In the genomic region with DNA sequence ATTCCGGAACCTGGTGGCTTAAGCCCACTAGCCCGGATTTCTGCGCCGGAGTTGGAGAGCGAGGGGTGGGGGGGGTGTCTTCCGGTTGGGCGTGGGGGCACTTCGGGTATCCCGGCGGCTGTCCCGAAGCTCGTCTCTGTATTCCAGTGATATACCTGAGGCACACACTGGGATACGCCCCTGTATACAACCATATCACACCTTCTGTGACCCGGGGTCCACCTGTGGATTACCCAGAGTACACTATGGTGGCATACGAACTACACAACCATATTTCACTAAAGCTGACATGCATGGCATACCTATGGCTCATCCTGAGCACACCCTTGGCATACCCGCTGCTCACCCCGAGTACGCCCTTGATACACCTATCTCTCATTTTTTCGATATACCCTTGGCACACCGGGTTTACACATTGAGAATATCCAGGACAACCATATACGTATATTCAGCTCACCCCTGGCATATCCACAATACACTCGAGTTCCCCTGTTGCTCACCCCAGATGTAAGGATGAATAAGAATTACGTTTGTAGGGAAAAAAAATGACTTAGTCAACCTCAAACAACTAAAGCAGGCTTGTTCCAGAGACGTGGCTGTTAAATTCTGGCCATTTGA, we compare ENCODE assay signal across 8 mouse cellular contexts. TPM values are rescaled to one million over a fixed set of nuclear protein-coding genes. Genes with fewer than 3 reads are reported as not detected.
DNase-seq lines count a peak whose midpoint lies in the region; ATAC-seq lines count a peak whose summit lies in the region.

No protein-coding gene starts in this region.

- no peaks in the 10 kb centered on the region for H3K27me3 ChIP-seq in limb, embryonic 11.5 days (ENCODE audit: control insufficient read depth, insufficient read depth, low read length)
- no peaks in the 10 kb centered on the region for H3K27me3 ChIP-seq in stomach, embryonic 16.5 days (ENCODE audit: control insufficient read depth, insufficient read depth, low read length)

- H3K4me1 ChIP-seq in limb, embryonic 11.5 days (ENCODE audit: control insufficient read depth, insufficient read depth, low read length), result peaks cover 12% of the 10 kb centered on the region
- H3K4me1 ChIP-seq in stomach, embryonic 16.5 days (ENCODE audit: control insufficient read depth, insufficient read depth, low read length), result peaks cover 22% of the 10 kb centered on the region

- H3K27ac ChIP-seq in limb, embryonic 11.5 days (replicated peaks; ENCODE audit: low read depth, low read length), result peak overlapping the region; percentile 96
- peak overlapping the region; percentile 100 for H3K27ac ChIP-seq in stomach, embryonic 16.5 days (ENCODE audit: low read length)

- DNase-seq in embryo, embryonic 10 days (ENCODE audit: low spot score), result peak; percentile 12
- DNase-seq in embryo, embryonic 10.5 days (ENCODE audit: low spot score), result no peak
- peak; percentile 26 for DNase-seq in spleen, adult 12 weeks (ENCODE audit: low spot score)
- DNase-seq in spleen, postnatal 36 days (ENCODE audit: low spot score in 2 of 2), result no peak
- no peak for DNase-seq in limb, embryonic 11.5 days (ENCODE audit: low spot score)
- no peak for DNase-seq in urinary bladder, postnatal 14 days (ENCODE audit: low spot score)
- DNase-seq in frontal cortex, postnatal 25 days (ENCODE audit: low spot score in 2 of 2), result no peak

- H3K4me3 ChIP-seq in limb, embryonic 11.5 days (ENCODE audit: low read depth, low read length), result peak overlapping the region; percentile 60
- H3K4me3 ChIP-seq in stomach, embryonic 16.5 days (replicated peaks; ENCODE audit: low read length), result peak overlapping the region; percentile 74

- ATAC-seq in limb, embryonic 11.5 days (ENCODE audit: insufficient number of reproducible peaks, low FRiP score, low TSS enrichment, low read depth), result peak; percentile 33
- peak; percentile 0; the same call in 1 of the 2 replicates for ATAC-seq in stomach, embryonic 16.5 days (ENCODE audit: insufficient read depth, low FRiP score)

- H3K4me2 ChIP-seq in limb, embryonic 11.5 days (ENCODE audit: low read depth, severe bottlenecking), result peak overlapping the region; percentile 47
- peak overlapping the region; percentile 89 for H3K4me2 ChIP-seq in stomach, embryonic 16.5 days (ENCODE audit: low read depth, low read length)

- peak overlapping the region; percentile 93 for H3K9ac ChIP-seq in limb, embryonic 11.5 days (ENCODE audit: low read length)
- H3K9ac ChIP-seq in stomach, embryonic 16.5 days (ENCODE audit: low read length), result peak overlapping the region; percentile 99

- H3K36me3 ChIP-seq in limb, embryonic 11.5 days (ENCODE audit: control insufficient read depth, insufficient read depth, low read length), result peaks cover 2% of the 10 kb centered on the region; the same call in 1 of the 2 replicates
- H3K36me3 ChIP-seq in stomach, embryonic 16.5 days (ENCODE audit: control insufficient read depth, insufficient read depth, low read length), result 0 out of 2 replicates have a peak, but pooled peaks cover 5% of the 10 kb centered on the region

- WGBS in limb, embryonic 11.5 days, result 19% methylated on average over 24 of the region's 24 CpGs
- WGBS in stomach, embryonic 16.5 days, result 11% methylated on average over 24 of the region's 24 CpGs

- no peaks in the 10 kb centered on the region for H3K9me3 ChIP-seq in limb, embryonic 11.5 days (ENCODE audit: control insufficient read depth, low read length)
- H3K9me3 ChIP-seq in stomach, embryonic 16.5 days (replicated peaks; ENCODE audit: control insufficient read depth, low read length), result no peaks in the 10 kb centered on the region

RNA-seq across cellular contexts. Expression of gene Tmem80, which starts 0.9 kb away (rescaled TPM):
- polyA plus RNA-seq in limb, embryonic 11.5 days (2014; fragmentation: Nextera tagmentation; extraction: Ambion mirVana), result 29.5 and 30.2 TPM in 2 replicates
- 35.9 and 36.5 TPM in 2 replicates for polyA plus RNA-seq in stomach, embryonic 16.5 days (2015; fragmentation: Nextera tagmentation; extraction: Ambion mirVana)

RNA-seq across cellular contexts. Expression of gene Deaf1, which starts 1.0 kb away (rescaled TPM):
- polyA plus RNA-seq in limb, embryonic 11.5 days (2014; fragmentation: Nextera tagmentation; extraction: Ambion mirVana), result 59.3 and 64.6 TPM in 2 replicates
- 61.3 and 64.3 TPM in 2 replicates for polyA plus RNA-seq in stomach, embryonic 16.5 days (2015; fragmentation: Nextera tagmentation; extraction: Ambion mirVana)

RNA-seq across cellular contexts. Expression of gene Eps8l2, which starts 10.2 kb away (rescaled TPM):
- 2.6 and 2.8 TPM in 2 replicates for polyA plus RNA-seq in limb, embryonic 11.5 days (2014; fragmentation: Nextera tagmentation; extraction: Ambion mirVana)
- 79.4 and 108 TPM in 2 replicates for polyA plus RNA-seq in stomach, embryonic 16.5 days (2015; fragmentation: Nextera tagmentation; extraction: Ambion mirVana)

RNA-seq across cellular contexts. Expression of gene Drd4, which starts 36.7 kb away (rescaled TPM):
- 0.45 and 0.47 TPM in 2 replicates for polyA plus RNA-seq in limb, embryonic 11.5 days (2014; fragmentation: Nextera tagmentation; extraction: Ambion mirVana)
- polyA plus RNA-seq in stomach, embryonic 16.5 days (2015; fragmentation: Nextera tagmentation; extraction: Ambion mirVana), result 0.18 TPM in 1 of 2 replicates, not detected in the other

RNA-seq across cellular contexts. Expression of gene Sct, which starts 49.5 kb away (rescaled TPM):
- 10.2 TPM in 2 replicates for polyA plus RNA-seq in limb, embryonic 11.5 days (2014; fragmentation: Nextera tagmentation; extraction: Ambion mirVana)
- polyA plus RNA-seq in stomach, embryonic 16.5 days (2015; fragmentation: Nextera tagmentation; extraction: Ambion mirVana), result 23.2 and 24.8 TPM in 2 replicates

Comparison
In these comparisons a context has a peak if more than half of its experiments do, and no peak if none do; other contexts are left out.
1. DNase-seq: peak in embryo, embryonic 10 days (single experiment) and spleen, adult 12 weeks (single experiment); none in embryo, embryonic 10.5 days (single experiment), spleen, postnatal 36 days (0 of 2), limb, embryonic 11.5 days (single experiment), urinary bladder, postnatal 14 days (single experiment) and frontal cortex, postnatal 25 days (0 of 2).
2. RNA of gene Eps8l2, which starts 10.2 kb away (polyA plus RNA-seq): 79.4 to 108 TPM in stomach, embryonic 16.5 days; 2.6 to 2.8 TPM in limb, embryonic 11.5 days; every median in the first group is over 10 times any median in the second.